In genomic region chr7:110248677-110249076, GRCm38 (mm10) we compare ENCODE assay signal across 21 mouse cellular contexts. TPM values are rescaled to one million over a fixed set of nuclear protein-coding genes. Genes with fewer than 3 reads are reported as not detected.
DNase-seq lines count a peak whose midpoint lies in the region; ATAC-seq and TF ChIP-seq lines count a peak whose summit lies in the region.
"Had no signal": no experiment of that assay in that cellular context is flagged by ENCODE, and none has a peak within 500 bp of the region (broad histone marks: within the 10 kb centered on the region; RNA-seq: fewer than 3 reads in every experiment).

No protein-coding gene starts in this region.

- H3K27me3 ChIP-seq in heart, postnatal 0 days (ENCODE audit: control insufficient read depth, insufficient read depth, low read length), result no peaks in the 10 kb centered on the region
- H3K27me3 ChIP-seq in lung, postnatal 0 days (replicated peaks; ENCODE audit: insufficient read depth, low read length), result no peaks in the 10 kb centered on the region
- H3K27me3 ChIP-seq: embryonic facial prominence, embryonic 15.5 days; forebrain, embryonic 15.5 days; heart, embryonic 15.5 days; hindbrain, embryonic 13.5 days had no signal

- no peak overlapping the region for H3K4me2 ChIP-seq in heart, postnatal 0 days (ENCODE audit: low read depth, low read length)
- no peak overlapping the region for H3K4me2 ChIP-seq in lung, postnatal 0 days (replicated peaks; ENCODE audit: low read depth, low read length)
- H3K4me2 ChIP-seq: embryonic facial prominence, embryonic 15.5 days; forebrain, embryonic 15.5 days; heart, embryonic 15.5 days; hindbrain, embryonic 13.5 days had no signal

- no peak for ATAC-seq in heart, postnatal 0 days (ENCODE audit: insufficient read depth, low read depth)
- ATAC-seq in lung, postnatal 0 days, result peak; percentile 33; the same call in 1 of the 2 replicates
- ATAC-seq in megakaryocyte, adult 5-6 weeks (ENCODE audit: poor library complexity, severe bottlenecking), result peak; percentile 70
- ATAC-seq: forebrain, embryonic 15.5 days; hindbrain, postnatal 0 days had no signal

- DNase-seq in gastrocnemius, adult 2 months, result no peak
- DNase-seq in gastrocnemius, postnatal 36 days, result no peak
- DNase-seq in heart, postnatal 0 days (ENCODE audit: low spot score), result no peak
- no peak for DNase-seq in heart, adult 9 months (ENCODE audit: low spot score in 2 of 2)
- DNase-seq in lung, postnatal 0 days (ENCODE audit: low spot score), result no peak
- no peak for DNase-seq in lung, postnatal 10 days
- no peak for DNase-seq in layer of hippocampus, adult 9-11 months
- DNase-seq: adrenal gland, adult 2 months; adrenal gland, postnatal 25 days; cerebellum, adult 11 months; cerebellum, adult 8-10 months; cerebellum, postnatal 14 days; embryo, embryonic 11 days; gastrocnemius, postnatal 10 days had no signal

- TF ChIP-seq CTCF in gastrocnemius, adult 2 months (IDR thresholded peaks at IDR 0.05), result no peak
- no peak for TF ChIP-seq CTCF in heart, postnatal 0 days (IDR thresholded peaks at IDR 0.05; ENCODE audit: low read depth)
- no peak for TF ChIP-seq CTCF in lung, postnatal 0 days (IDR thresholded peaks at IDR 0.05)

- no peak overlapping the region for H3K4me3 ChIP-seq in gastrocnemius, adult 2 months
- H3K4me3 ChIP-seq in heart, postnatal 0 days (ENCODE audit: low read depth, low read length), result no peak overlapping the region
- no peak overlapping the region for H3K4me3 ChIP-seq in lung, postnatal 0 days (ENCODE audit: low read depth, low read length)
- H3K4me3 ChIP-seq: embryonic facial prominence, embryonic 15.5 days; forebrain, embryonic 15.5 days; heart, embryonic 10.5 days; heart, embryonic 15.5 days; hindbrain, embryonic 13.5 days had no signal

- peaks cover 8% of the 10 kb centered on the region; the same call in 1 of the 2 replicates for H3K4me1 ChIP-seq in heart, postnatal 0 days (ENCODE audit: control insufficient read depth, insufficient read depth)
- peaks cover 5% of the 10 kb centered on the region; the same call in 1 of the 2 replicates for H3K4me1 ChIP-seq in lung, postnatal 0 days (ENCODE audit: insufficient read depth, low read depth, low read length)
- H3K4me1 ChIP-seq: forebrain, embryonic 15.5 days; hindbrain, embryonic 13.5 days had no signal

- TF ChIP-seq EP300 in heart, postnatal 0 days (IDR thresholded peaks at IDR 0.05; ENCODE audit: low read depth), result no peak
- no peak for TF ChIP-seq EP300 in lung, postnatal 0 days (IDR thresholded peaks at IDR 0.05)

- peaks cover 6% of the 10 kb centered on the region; the same call in 1 of the 2 replicates for H3K36me3 ChIP-seq in heart, postnatal 0 days (replicated peaks; ENCODE audit: control insufficient read depth, insufficient read depth, low read length)
- no peaks in the 10 kb centered on the region; the same call in 1 of the 2 replicates for H3K36me3 ChIP-seq in lung, postnatal 0 days (ENCODE audit: insufficient read depth, low read length)
- H3K36me3 ChIP-seq: forebrain, embryonic 15.5 days had no signal

- WGBS in heart, postnatal 0 days, result 65% methylated on average over 4 of the region's 4 CpGs
- 82% methylated on average over 4 of the region's 4 CpGs for WGBS in lung, postnatal 0 days

- no peak overlapping the region for H3K9ac ChIP-seq in heart, postnatal 0 days (replicated peaks; ENCODE audit: low read depth, low read length)
- no peak overlapping the region for H3K9ac ChIP-seq in lung, postnatal 0 days (replicated peaks; ENCODE audit: low read depth)
- H3K9ac ChIP-seq: embryonic facial prominence, embryonic 15.5 days; forebrain, embryonic 15.5 days; heart, embryonic 15.5 days; hindbrain, embryonic 13.5 days had no signal

- H3K9me3 ChIP-seq in heart, postnatal 0 days (replicated peaks; ENCODE audit: control insufficient read depth, low read length), result no peaks in the 10 kb centered on the region
- no peaks in the 10 kb centered on the region for H3K9me3 ChIP-seq in lung, postnatal 0 days (ENCODE audit: low read length)
- H3K9me3 ChIP-seq: embryonic facial prominence, embryonic 15.5 days; forebrain, embryonic 15.5 days; heart, embryonic 10.5 days; heart, embryonic 15.5 days; hindbrain, embryonic 13.5 days had no signal

- H3K27ac ChIP-seq in gastrocnemius, adult 2 months, result peak overlapping the region; percentile 25
- H3K27ac ChIP-seq in heart, postnatal 0 days (ENCODE audit: low read depth), result 0 out of 2 replicates have a peak overlapping the region, but pooled peaks have one; percentile 9
- H3K27ac ChIP-seq in lung, postnatal 0 days (ENCODE audit: low read length), result peak overlapping the region; percentile 26; the same call in 1 of the 2 replicates
- H3K27ac ChIP-seq: embryonic facial prominence, embryonic 15.5 days; forebrain, embryonic 15.5 days; heart, embryonic 10.5 days; heart, embryonic 15.5 days; hindbrain, embryonic 13.5 days; hindbrain, postnatal 0 days had no signal

- intact Hi-C loops in gastrocnemius, adult 2 months (cut with DNase I), result no loop called here
- intact Hi-C loops in gastrocnemius, postnatal 36 days (cut with DNase I), result no loop called here

RNA-seq across cellular contexts. Expression of gene Swap70, which starts 27.2 kb away (rescaled TPM):
- 1 to 10 TPM; 4.8 to 7.2 TPM for total RNA-seq in gastrocnemius, adult 2 months (2021)
- total RNA-seq in gastrocnemius, postnatal 36 days (2021), result 1 to 10 TPM; 4.9 to 6.8 TPM
- 16.5 and 16.9 TPM in 2 replicates for total RNA-seq in heart, postnatal 0 days (2014; rRNA removed; ENCODE audit: low replicate concordance)
- 11.8 and 12.9 TPM in 2 replicates for polyA plus RNA-seq in heart, postnatal 0 days (2015; fragmentation: Nextera tagmentation; extraction: Ambion mirVana)
- polyA plus RNA-seq in lung, postnatal 0 days (2015; fragmentation: Nextera tagmentation; extraction: Ambion mirVana), result 38.4 and 38.9 TPM in 2 replicates
- total RNA-seq in megakaryocyte, adult 5-6 weeks (2015), result 29.5 and 33.6 TPM in 2 replicates
- total RNA-seq in megakaryocyte, adult 5-6 weeks (2017), result 67.6 and 73.0 TPM in 2 replicates
